Mouse (Mus musculus) liver, adult 2 months (tissue): ENCODE results near the gene Ints6.

Experiments used
- CTCF ChIP-seq: fragments of 200-500 bp; IDR thresholded peaks from 2 replicates; pipeline ENCODE4 v1.5.1; 2011; ENCODE audit warnings: low read depth, low read length, control low read depth
- POLR2A ChIP-seq: fragments of 200-500 bp; IDR thresholded peaks from 2 replicates; pipeline ENCODE4 v1.6.1; 2011; ENCODE audit warnings: low read length, control low read depth; ENCODE audit not compliant: insufficient read depth; ENCODE audit errors: extremely low read depth

DNA sequence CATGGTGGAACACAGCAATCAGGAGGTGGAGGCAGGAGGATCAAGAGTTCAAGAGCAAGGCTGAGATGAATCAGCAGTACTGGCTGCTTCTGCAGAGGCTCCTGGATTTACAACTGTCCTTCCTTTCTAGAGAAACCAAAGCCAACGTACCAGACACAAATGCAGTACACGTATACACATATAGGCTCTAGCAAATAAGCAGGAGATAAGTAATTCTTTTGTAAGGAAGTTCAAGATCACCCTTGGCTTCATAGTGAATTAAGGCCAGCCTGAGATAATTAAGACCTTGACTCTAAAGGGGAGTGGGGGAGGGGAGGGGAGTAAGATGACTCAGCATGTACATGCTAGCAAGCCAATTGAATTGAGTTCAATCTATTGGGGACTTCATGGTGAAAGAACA is 9.5 kb downstream of the Ints6 start:
- no peak for TF ChIP-seq CTCF
- TF ChIP-seq POLR2A = no peak
